Mouse (Mus musculus) testis, adult 2 months (tissue): ENCODE measurements around the gene Smarcb1. TPM values are rescaled to one million over a fixed set of nuclear protein-coding genes. Genes with fewer than 3 reads are reported as not detected.

ENCODE experiments used
- H3K27ac ChIP-seq: fragments of 200-500 bp; 2 replicates; pipeline ENCODE4 v1.5.1; 2012; ENCODE audit warnings: low read depth, low read length; ENCODE audit not compliant: control insufficient read depth, insufficient read depth
- H3K27me3 ChIP-seq: fragments of 200-500 bp; 2 replicates; pipeline ENCODE4 v1.6.1; 2012; ENCODE audit warnings: mild to moderate bottlenecking, low read length, moderate library complexity; ENCODE audit not compliant: control insufficient read depth, insufficient read depth
- H3K36me3 ChIP-seq: fragments of 200-500 bp; 2 replicates; pipeline ENCODE4 v1.6.1; 2012; ENCODE audit warnings: mild to moderate bottlenecking, low read length; ENCODE audit not compliant: control insufficient read depth, insufficient read depth
- H3K4me1 ChIP-seq: fragments of 200-500 bp; 2 replicates; pipeline ENCODE4 v1.6.1; 2012; ENCODE audit warnings: low read length; ENCODE audit not compliant: control insufficient read depth, insufficient read depth
- H3K4me3 ChIP-seq: fragments of 200-500 bp; 2 replicates; pipeline ENCODE4 v1.5.1; 2012; ENCODE audit warnings: low read depth, mild to moderate bottlenecking, low read length, moderate library complexity, mixed read lengths; ENCODE audit not compliant: control insufficient read depth
- CTCF ChIP-seq: fragments of 200-500 bp; IDR thresholded peaks from 2 replicates; pipeline ENCODE4 v1.5.1; 2012; ENCODE audit warnings: low read depth, mild to moderate bottlenecking, inconsistent platforms, low read length, moderate library complexity; ENCODE audit not compliant: control insufficient read depth, insufficient read depth, insufficient replicate concordance
- POLR2A ChIP-seq: fragments of 200-500 bp; IDR thresholded peaks from 2 replicates; pipeline ENCODE4 v1.6.1; 2012; ENCODE audit warnings: low read depth, mild to moderate bottlenecking, inconsistent platforms, low read length, moderate library complexity; ENCODE audit not compliant: control insufficient read depth
- polyA plus RNA-seq: library from polyadenylated mRNA; depleted of rRNA; stranded (reverse); fragments of >200 nt; gene quantifications from 2 replicates; pipeline ENCODE4 v1.2.3, GENCODE M21; 2012

Smarcb1 gene
- polyA plus RNA-seq, 1 experiment: 41.7 TPM

- Histone ChIP-seq H3K36me3 (no peaks in the 10 kb centered on the region), H3K4me3 (no peak overlapping the region), H3K27me3 (no peaks in the 10 kb centered on the region), H3K4me1 (peaks cover 12% of the 10 kb centered on the region), H3K27ac (no peak overlapping the region)
- no peak for TF ChIP-seq POLR2A
- no peak for TF ChIP-seq CTCF
Observed at GRCm38 (mm10) chr10:75884742-75885141, 36.7 kb downstream of the Smarcb1 start.

- Histone ChIP-seq H3K27me3 (no peaks in the 10 kb centered on the region), H3K4me1 (peaks cover 12% of the 10 kb centered on the region), H3K27ac (no peak overlapping the region), H3K36me3 (no peaks in the 10 kb centered on the region), H3K4me3 (no peak overlapping the region)
- TF ChIP-seq CTCF (no peak), POLR2A (no peak)
Observed at GRCm38 (mm10) chr10:75883232-75883552, 38.2 kb downstream of the Smarcb1 start.

- peak overlapping the region; percentile 60 for H3K4me3 ChIP-seq
- TF ChIP-seq CTCF (no peak), POLR2A (no peak)
- H3K27ac ChIP-seq: peak overlapping the region; percentile 87
- H3K4me1 ChIP-seq: peaks cover 12% of the 10 kb centered on the region
- H3K27me3 ChIP-seq: no peaks in the 10 kb centered on the region
- H3K36me3 ChIP-seq: no peaks in the 10 kb centered on the region
Observed at GRCm38 (mm10) chr10:75882433-75883231, 38.8 kb downstream of the Smarcb1 start.

DNA sequence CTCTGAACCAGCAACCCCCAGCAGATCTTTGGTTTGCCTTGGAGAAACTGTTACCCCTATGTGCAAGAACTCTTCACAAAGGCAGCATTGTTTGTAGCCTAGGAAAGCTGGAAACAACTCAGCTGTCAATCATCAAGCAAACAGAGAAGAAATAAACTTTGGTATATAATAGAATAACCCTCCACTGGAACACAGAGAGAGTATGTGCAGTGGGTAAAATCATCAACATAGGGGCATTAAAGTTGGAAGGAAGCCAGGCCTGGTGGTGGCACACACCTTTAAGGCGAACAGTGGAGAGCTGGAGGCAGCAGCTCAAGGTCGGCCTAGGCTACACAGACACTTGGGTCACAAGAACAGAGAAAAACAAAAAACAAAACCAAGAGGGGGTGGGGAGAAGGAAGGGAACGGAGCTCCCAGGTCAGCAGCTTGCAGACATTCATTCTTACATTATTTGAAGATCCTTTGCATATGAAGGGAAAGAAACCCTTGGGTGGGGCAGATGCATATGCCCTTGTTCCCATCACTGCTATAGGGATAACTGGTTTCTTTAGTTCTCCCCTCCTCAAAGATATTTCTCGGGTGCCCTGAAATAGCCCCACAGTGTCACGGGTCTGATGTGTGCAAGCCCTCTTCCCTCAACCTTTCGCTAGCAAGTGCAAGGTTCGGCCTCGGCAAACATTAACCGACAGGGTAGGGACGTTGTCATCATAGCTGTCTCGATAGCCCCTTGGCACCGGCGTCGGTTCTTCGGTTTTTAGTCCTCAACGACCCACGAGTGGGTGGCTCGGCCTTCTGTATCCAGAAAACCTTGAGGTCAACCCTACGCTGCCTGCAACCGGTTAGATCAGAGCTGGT lies 39.6 kb downstream of the Smarcb1 start:
- TF ChIP-seq CTCF (no peak), POLR2A (no peak)
- H3K27me3 ChIP-seq: no peaks in the 10 kb centered on the region
- peaks cover 12% of the 10 kb centered on the region for H3K4me1 ChIP-seq
- peak overlapping the region; percentile 87 for H3K27ac ChIP-seq
- H3K4me3 ChIP-seq: peak overlapping the region; percentile 60
- H3K36me3 ChIP-seq: no peaks in the 10 kb centered on the region

- H3K4me1 ChIP-seq: peaks cover 12% of the 10 kb centered on the region
- TF ChIP-seq POLR2A (no peak), CTCF (no peak)
- H3K4me3 ChIP-seq: no peak overlapping the region
- no peaks in the 10 kb centered on the region for H3K27me3 ChIP-seq
- no peaks in the 10 kb centered on the region for H3K36me3 ChIP-seq
- peak overlapping the region; percentile 68; the same call in 1 of the 2 replicates for H3K27ac ChIP-seq
Observed at GRCm38 (mm10) chr10:75880771-75881577, 40.4 kb downstream of the Smarcb1 start.

DNA sequence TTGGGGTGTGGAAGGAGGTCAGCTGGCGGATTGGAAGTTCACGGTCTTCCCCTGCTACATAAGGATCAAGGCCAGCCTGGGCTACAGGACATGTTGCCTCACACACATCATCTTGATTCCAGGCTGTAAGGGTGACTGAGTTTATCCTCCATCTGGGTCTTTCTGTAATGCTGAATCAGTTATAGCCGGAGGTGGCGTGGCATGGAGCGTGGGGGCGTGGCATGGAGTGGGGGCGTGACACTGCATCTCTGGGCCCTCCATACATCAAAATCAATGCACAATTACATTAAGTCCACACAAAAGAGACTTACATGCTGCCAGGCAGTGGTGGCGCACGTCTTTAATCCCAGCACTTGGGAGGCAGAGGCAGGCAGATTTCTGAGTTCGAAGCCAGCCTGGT lies 41.1 kb downstream of the Smarcb1 start:
- Histone ChIP-seq H3K27me3 (no peaks in the 10 kb centered on the region), H3K4me1 (peaks cover 12% of the 10 kb centered on the region), H3K36me3 (no peaks in the 10 kb centered on the region), H3K27ac (no peak overlapping the region), H3K4me3 (no peak overlapping the region)
- TF ChIP-seq CTCF (no peak), POLR2A (no peak)

DNA sequence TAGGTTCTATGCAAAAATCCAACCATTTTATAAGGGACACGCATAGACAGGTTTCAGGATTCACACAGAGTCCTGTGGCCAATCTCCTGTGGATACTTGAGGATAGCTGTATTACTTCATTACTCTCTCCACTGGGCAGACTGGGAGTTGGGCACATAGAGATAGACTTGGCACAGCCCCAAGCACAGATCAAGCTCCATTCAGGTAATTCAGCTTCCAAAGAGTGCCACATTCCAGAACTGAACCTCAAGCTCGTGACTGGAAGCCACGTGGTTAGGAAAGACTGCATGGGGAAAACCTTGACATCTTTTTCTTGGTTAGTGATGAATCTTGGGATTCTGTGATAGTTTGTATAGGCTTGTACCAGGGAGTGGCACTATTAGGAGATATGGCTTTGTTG lies 42.6 kb downstream of the Smarcb1 start:
- TF ChIP-seq CTCF (no peak), POLR2A (no peak)
- H3K27ac ChIP-seq: no peak overlapping the region
- H3K4me1 ChIP-seq: peaks cover 12% of the 10 kb centered on the region
- H3K4me3 ChIP-seq: no peak overlapping the region
- no peaks in the 10 kb centered on the region for H3K27me3 ChIP-seq
- no peaks in the 10 kb centered on the region for H3K36me3 ChIP-seq
